Mouse (Mus musculus): ENCODE results near the gene Ccdc124. TPM values are rescaled to one million over a fixed set of nuclear protein-coding genes. Genes with fewer than 3 reads are reported as not detected.
A peak's percentile ranks its signal among the peaks of the same experiment; 100 is the strongest.

Gene Ccdc124
- total RNA-seq, 2 experiments from 2014 or later, result 88.0 to 95.9 TPM

GRCm38 (mm10) chr8:70851837-70852236 lies 21.9 kb downstream of the Ccdc124 start:
- intact Hi-C loops (cut with DNase I), result no loop called here
- DNase-seq (ENCODE audit: low spot score in 2 of 2), result no peak

DNA sequence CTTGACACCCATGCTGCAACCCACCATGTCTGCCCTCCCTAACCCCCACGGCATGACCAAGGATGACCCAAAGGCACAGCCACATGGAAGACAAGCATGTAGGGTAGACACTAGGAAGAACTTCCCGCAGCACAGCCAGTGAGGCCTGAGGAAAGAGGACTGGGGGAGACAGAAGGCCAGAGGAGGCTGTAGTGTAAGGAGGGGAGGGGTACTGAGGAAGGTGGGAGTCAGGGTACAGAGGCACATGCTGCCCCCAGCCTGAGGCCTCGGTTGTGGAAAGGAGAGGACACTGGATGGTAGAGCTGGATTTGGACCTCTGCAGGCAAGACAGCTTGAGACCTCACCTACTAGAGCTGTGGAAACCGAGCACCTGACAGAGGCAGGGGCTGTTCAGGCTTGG lies 22.8 kb downstream of the Ccdc124 start:
- DNase-seq (ENCODE audit: low spot score in 2 of 2), result no peak
- intact Hi-C loops (cut with DNase I), result no loop called here

DNA sequence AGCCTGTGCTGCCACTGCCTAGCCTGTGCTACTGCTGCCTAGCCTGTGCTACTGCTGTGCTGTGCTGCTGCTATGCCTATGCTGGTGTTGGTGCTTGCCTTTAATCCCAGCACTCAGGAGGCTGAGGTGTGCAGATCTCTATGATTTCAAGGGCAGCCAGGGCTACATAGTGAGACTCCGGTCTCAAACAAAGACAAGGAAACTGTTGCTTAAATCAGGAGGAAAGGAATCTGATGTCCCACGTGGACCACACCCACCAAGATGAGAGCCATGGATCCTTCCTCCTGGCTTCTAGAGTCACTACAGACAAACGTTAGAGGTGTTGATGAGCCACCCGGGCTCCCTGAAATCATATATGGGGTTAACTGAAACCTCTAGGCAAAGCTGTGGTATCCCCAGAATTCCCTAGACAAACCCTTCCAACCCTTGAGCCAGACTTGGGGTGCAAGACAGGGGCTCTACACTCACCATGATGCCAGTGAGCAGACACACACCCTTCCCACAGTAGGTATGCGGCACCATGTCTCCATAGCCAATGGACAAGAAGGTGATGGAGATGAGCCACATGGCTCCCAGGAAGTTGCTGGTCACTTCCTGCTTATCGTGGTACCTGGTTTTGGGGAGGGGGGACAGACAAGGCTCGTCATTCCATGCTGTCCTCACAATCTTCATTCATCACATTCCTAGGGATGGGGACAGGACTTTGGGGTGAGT lies 23.4 kb downstream of the Ccdc124 start:
- intact Hi-C loops (cut with DNase I), result no loop called here
- no peak for DNase-seq (ENCODE audit: low spot score in 2 of 2)

DNA sequence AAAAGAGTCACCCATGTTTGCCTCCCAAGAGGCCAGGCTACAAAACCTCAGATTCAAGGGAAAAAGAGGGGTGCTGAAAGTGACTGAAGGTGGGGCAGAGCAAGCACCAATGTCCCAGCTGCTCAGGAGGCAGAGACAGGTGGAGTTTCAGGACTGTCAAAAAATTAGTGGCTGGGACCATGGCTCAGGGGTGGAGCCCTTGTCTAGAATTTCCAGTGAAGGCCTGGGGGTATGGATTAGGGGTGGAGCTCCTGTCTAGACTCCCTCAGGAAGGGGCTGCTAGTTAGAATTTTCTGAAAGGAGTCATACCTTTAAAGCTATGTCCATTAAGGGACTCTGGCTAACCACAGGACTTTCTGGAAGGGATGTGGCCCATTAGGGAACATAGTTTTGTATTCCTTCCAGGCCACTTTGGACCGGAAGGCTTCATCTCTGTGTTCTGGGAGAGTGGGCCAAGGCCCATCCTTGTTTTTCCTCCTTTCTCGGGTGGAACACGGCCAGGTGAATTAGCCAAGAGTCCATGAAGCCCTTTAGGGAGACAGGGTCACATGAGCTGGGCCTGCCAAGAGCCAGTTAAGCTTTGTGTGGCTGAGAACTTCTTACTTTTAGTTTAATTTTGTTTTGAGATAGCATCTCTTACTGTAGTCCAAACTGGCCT lies 24.3 kb downstream of the Ccdc124 start:
- intact Hi-C loops (cut with DNase I), result no loop called here
- no peak for DNase-seq (ENCODE audit: low spot score in 2 of 2)

GRCm38 (mm10) chr8:70846371-70847154 lies 27.2 kb downstream of the Ccdc124 start:
- intact Hi-C loops (cut with DNase I), result no loop called here
- DNase-seq (ENCODE audit: low spot score in 2 of 2), result no peak

GRCm38 (mm10) chr8:70845108-70845507 lies 28.6 kb downstream of the Ccdc124 start:
- intact Hi-C loops (cut with DNase I), result no loop called here
- no peak for DNase-seq (ENCODE audit: low spot score in 2 of 2)

DNA sequence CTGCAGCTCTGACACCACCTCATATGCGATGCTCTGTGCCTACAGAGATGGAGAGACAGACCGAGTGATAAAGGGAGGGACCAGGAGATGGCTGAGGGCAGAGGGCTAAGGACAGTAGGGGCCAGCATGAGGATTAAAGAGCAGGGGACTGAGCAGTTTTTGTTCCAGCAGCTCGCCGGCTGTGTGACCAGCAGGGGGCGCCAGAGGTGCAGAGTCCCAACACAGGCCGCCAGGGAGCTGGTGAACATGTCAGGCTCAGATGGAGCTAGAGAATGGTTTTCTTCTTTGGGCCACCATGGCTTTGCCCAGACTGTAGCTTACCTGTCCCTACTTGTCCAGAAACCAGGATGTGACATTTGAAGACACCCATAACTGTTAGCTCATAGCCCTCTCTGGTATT lies 29.2 kb downstream of the Ccdc124 start:
- peak; percentile 82 to 86 for DNase-seq (ENCODE audit: low spot score in 2 of 2)
- intact Hi-C loops (cut with DNase I), result loop anchor here (1.0 kb wide), 1 partner anchor 25 kb away; no protein-coding TSS in a partner anchor

DNA sequence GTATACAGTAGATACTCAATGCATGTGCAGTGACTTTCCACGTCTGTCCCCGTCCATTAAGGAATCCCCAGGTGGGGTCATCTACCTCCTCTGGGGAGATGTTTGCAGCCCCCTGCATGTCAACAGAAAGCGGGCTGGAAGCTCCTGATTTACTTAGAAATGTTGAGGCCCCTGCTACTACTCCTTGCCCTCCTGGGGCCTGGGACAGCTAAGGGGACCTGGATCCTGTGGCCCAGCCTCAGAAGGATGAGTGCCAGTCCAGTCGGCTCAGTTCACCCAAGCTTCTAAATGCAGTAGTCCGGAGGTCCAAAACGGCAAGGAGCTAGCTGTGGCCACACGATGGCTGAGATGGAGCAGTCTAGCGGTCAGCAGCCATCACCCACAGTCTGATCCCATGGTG lies 29.8 kb downstream of the Ccdc124 start:
- intact Hi-C loops (cut with DNase I), result loop anchor here (1.0 kb wide), 1 partner anchor 25 kb away; no protein-coding TSS in a partner anchor
- DNase-seq (ENCODE audit: low spot score in 2 of 2), result no peak

GRCm38 (mm10) chr8:70843214-70843773 lies 30.4 kb downstream of the Ccdc124 start:
- intact Hi-C loops (cut with DNase I), result no loop called here
- no peak for DNase-seq (ENCODE audit: low spot score in 2 of 2)

GRCm38 (mm10) chr8:70842484-70842883 lies 31.3 kb downstream of the Ccdc124 start:
- intact Hi-C loops (cut with DNase I), result no loop called here
- DNase-seq (ENCODE audit: low spot score in 2 of 2), result no peak

- intact Hi-C loops (cut with DNase I), result loop anchor here (1.0 to 2.0 kb wide), 3 partner anchors 20 to 121 kb away; no protein-coding TSS in a partner anchor
- DNase-seq (ENCODE audit: low spot score in 2 of 2), result peak; percentile 88 to 90
Observed at GRCm38 (mm10) chr8:70841147-70842072, 32.3 kb downstream of the Ccdc124 start.

DNA sequence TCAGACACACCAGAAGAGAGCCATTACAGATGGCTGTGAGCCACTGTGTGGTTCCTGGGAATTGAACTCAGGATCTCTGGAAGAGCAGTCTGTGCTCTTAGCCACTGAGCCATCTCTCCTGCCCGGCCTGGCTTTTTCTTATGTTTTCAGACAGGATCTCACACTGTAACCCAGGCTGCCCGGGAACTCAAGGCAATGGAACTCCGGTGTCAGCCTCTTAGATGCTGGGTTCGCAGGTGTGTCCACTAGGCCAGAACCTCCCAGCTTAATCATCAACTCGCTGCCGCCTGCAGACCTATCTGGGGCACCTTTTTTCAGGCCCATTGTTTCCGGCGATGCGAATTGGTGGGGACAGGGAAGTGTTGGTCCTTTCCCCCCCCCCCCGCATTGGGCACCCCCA lies 33.1 kb downstream of the Ccdc124 start:
- intact Hi-C loops (cut with DNase I), result loop anchor here (2.0 kb wide), 1 partner anchor 78 kb away; no protein-coding TSS in a partner anchor
- DNase-seq (ENCODE audit: low spot score in 2 of 2), result no peak

DNA sequence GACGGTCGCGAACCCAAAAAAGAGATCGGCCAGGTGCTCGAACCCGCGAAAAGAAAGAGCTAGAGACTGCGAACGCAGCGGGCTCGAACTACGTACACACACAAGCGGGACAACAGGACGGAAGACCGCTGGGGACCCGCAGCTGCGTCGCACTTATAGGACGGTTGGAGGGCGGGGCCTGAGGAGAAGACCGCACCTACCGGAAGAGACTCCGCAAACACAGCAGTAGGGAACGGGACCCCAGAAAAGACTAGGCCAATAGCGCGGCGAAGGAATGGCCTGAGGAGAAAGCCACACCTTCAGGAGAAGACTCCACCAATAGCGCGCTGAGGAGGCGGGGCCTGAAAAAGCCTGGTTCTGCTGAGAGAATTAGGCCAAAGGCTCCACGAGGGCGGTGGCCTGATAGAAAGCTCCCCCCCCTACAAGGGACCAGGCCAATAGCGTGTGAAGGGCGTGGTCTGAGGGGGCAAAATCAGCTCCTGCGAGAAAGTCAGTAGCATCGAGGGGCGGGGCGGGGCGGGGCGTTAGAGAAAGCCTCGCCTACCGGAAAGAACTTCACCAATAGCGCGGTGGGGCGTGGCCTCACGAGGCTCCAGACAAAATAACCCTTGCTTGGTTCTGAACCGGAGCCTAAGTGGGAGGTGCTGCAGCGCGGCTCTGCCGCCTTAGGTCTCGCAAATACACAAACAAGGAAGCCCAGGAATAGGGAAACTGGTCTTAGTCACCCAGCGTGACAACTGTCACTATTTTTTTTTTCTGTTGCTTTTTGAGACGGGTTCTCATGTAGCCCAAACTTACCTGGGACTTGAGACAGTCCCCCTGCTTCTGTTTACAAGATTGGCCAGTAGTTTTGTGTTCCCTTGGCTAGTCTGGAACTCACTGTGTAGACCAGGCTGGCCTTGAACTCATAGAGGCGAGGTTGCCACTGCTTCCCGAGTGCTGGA lies 34.1 kb downstream of the Ccdc124 start, which contains the start of gene Arrdc2:
Arrdc2 (minus strand) TSS at position 313 of the 944 bp plus-strand sequence.
- intact Hi-C loops (cut with DNase I), result loop anchor here (2.0 kb wide), 2 partner anchors 35 to 77 kb away; partner anchors contain the start of gene Mast3
- peak; percentile 97 to 100 for DNase-seq (ENCODE audit: low spot score in 2 of 2)

DNA sequence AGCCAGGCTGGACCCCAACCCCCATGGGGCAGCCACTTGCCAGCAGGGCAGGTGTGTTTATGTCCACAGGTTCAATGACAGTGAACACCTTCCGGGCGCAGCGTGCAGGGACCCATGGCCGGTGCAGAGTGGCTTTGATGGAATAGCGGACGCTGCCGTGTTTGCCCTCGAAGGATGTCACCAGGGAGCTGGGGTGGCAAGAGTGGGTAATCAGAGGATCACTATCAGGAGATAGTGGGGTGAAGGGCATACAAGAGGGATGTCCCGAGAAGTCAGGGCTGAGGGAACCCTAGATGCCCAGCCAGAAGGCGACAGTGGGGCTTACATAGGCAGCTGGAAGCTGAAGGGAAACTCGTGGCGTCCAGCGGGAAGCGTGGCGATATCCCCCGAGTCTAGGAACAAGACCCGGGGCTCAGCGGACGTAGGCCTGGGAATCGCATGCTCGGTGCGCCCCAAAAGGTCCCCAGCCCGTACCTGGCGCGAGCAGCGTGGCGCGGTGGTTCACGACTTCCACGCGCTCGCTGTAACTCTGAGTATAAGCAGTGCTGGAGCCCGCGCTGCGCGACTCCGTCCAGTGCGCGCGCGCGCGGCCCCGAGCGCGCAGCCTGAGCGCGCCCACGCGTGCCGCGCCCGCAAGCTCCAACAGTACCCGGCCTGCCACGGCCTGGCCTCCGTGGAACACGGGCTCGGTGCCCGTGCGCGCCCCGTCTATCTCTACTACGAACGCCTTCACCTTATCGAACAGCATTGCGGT lies 34.9 kb downstream of the Ccdc124 start:
- intact Hi-C loops (cut with DNase I), result loop anchor here (2.0 kb wide), 1 partner anchor 34 kb away; the partner anchor contains the start of gene Mast3
- no peak for DNase-seq (ENCODE audit: low spot score in 2 of 2)

GRCm38 (mm10) chr8:70836666-70837065 lies 37.1 kb downstream of the Ccdc124 start:
- intact Hi-C loops (cut with DNase I), result no loop called here
- DNase-seq (ENCODE audit: low spot score in 2 of 2), result no peak

GRCm38 (mm10) chr8:70834071-70834470 lies 39.7 kb downstream of the Ccdc124 start:
- intact Hi-C loops (cut with DNase I), result no loop called here
- DNase-seq (ENCODE audit: low spot score in 2 of 2), result no peak

GRCm38 (mm10) chr8:70833520-70833919 lies 40.2 kb downstream of the Ccdc124 start:
- DNase-seq (ENCODE audit: low spot score in 2 of 2), result no peak
- intact Hi-C loops (cut with DNase I), result no loop called here

Measured in left cerebral cortex, postnatal 25 days (tissue).